Mouse (Mus musculus): ENCODE measurements around the gene Gm3646. TPM values are rescaled to one million over a fixed set of nuclear protein-coding genes. Genes with fewer than 3 reads are reported as not detected.

The Gm3646 gene
- polyA plus RNA-seq, 1 experiment: not detected

DNA sequence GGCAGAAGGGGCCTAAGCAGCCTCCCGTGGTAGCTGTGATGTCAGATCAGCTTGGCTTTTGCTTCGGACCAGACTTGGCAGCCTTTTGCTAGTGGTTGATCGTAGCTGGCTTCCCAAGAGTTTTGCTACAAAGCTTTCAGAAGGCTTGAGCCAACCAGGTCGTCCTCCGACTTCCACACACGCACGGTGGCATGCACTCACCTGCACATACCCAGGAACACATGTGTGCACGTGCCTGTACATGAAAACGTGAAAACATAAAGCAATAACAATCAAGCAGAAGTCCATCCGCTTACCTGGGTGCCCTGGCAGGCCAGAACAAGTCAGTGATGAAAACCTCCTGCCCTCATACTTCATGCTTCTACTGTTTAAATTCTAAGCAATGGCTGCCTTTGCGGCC is 48.2 kb downstream of the Gm3646 start:
- H3K4me1 ChIP-seq (ENCODE audit: control insufficient read depth, insufficient read depth, insufficient read length, low read length): peaks cover 6% of the 10 kb centered on the region; the same call in 1 of the 2 replicates
- no peaks in the 10 kb centered on the region for H3K27me3 ChIP-seq (ENCODE audit: control insufficient read depth, insufficient read depth, low read length)
- WGBS: 90% methylated on average over 11 of the region's 11 CpGs
- H3K36me3 ChIP-seq (ENCODE audit: control insufficient read depth, insufficient read depth, low read length): no peaks in the 10 kb centered on the region
- TF ChIP-seq POLR2A (IDR thresholded peaks at IDR 0.05; ENCODE audit: low read depth, low read length): no peak
- no peak for TF ChIP-seq CTCF (IDR thresholded peaks at IDR 0.05; ENCODE audit: extremely low read depth, insufficient read length, insufficient replicate concordance, low read depth, low read length)
- H3K4me3 ChIP-seq (ENCODE audit: low read depth, low read length): no peak overlapping the region
- no peak overlapping the region for H3K27ac ChIP-seq (ENCODE audit: insufficient read depth, low read depth, low read length)

DNA sequence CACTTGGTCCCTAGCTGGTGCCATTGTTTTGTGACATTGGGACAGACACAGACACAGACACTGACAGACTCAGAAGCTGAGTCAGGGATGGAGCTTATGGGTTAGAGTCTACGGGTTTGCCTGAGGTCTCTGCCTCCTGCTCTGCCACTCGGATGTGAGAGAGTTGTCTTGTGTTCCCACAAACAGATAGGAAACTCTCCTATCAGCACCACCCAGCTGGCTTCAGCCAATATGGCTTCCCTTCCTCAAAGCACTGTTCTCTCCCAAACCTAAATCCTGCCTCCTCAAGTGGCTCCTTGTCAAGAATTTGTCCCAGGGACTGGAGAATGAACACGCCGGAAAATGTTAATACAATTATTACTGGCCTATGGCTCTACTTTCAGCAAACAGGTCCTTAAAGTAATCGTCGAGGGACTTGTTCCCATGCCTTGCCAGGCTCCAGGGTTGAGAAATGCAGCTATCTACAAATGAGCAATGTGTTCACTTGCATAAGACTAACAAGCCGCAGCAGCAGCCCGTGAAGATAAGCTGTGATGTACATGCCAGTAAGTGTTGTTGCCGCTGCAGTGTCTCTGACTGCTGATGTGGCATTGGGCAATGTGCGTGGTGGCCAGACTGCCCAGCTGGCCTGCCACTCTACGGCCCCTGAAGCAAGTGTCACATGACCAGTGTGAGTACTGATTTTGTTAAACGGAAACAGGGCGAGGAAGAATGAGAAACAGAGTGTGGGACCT is 50.7 kb downstream of the Gm3646 start:
- WGBS: 74% methylated on average over 13 of the region's 13 CpGs
- TF ChIP-seq POLR2A (IDR thresholded peaks at IDR 0.05; ENCODE audit: low read depth, low read length) (no peak), CTCF (IDR thresholded peaks at IDR 0.05; ENCODE audit: extremely low read depth, insufficient read length, insufficient replicate concordance, low read depth, low read length) (no peak)

More for the DNA sequence above, 50.7 kb downstream of the Gm3646 start:
- no peaks in the 10 kb centered on the region for H3K27me3 ChIP-seq (ENCODE audit: control insufficient read depth, insufficient read depth, low read length)
- H3K36me3 ChIP-seq (ENCODE audit: control insufficient read depth, insufficient read depth, low read length): no peaks in the 10 kb centered on the region
- H3K4me1 ChIP-seq (ENCODE audit: control insufficient read depth, insufficient read depth, insufficient read length, low read length): peaks cover 4% of the 10 kb centered on the region; the same call in 1 of the 2 replicates
- no peak overlapping the region for H3K27ac ChIP-seq (ENCODE audit: insufficient read depth, low read depth, low read length)
- H3K4me3 ChIP-seq (ENCODE audit: low read depth, low read length): no peak overlapping the region

Other genes starting within 250 kb of the Gm3646 start
- 13.2 and 15.6 TPM in 2 replicates for gene Rnf149, start 227.9 kb downstream of the Gm3646 start, polyA plus RNA-seq (2012; rRNA removed)
- 0.03 and 0.10 TPM in 2 replicates for gene Creg2, start 153.9 kb downstream of the Gm3646 start, polyA plus RNA-seq (2012; rRNA removed)
- gene Rfx8, start 84.3 kb downstream of the Gm3646 start, polyA plus RNA-seq (2012; rRNA removed): 0.04 TPM in 1 of 2 replicates, not detected in the other
- gene Map4k4, start 95.6 kb upstream of the Gm3646 start, polyA plus RNA-seq (2012; rRNA removed): 16.7 and 41.0 TPM in 2 replicates

All from small intestine, adult 2 months (tissue).